ENCODE assay signal across 7 mouse cellular contexts in genomic region chr5:136953015-136953414, GRCm38 (mm10). TPM values are rescaled to one million over a fixed set of nuclear protein-coding genes. Genes with fewer than 3 reads are reported as not detected.
DNase-seq lines count a peak whose midpoint lies in the region; ATAC-seq lines count a peak whose summit lies in the region.

Gene Fis1, plus strand, starts transcription at chr5:136953275.

- no peaks in the 10 kb centered on the region; the same call in 1 of the 2 replicates for H3K36me3 ChIP-seq in embryonic facial prominence, embryonic 11.5 days (replicated peaks; ENCODE audit: control insufficient read depth, insufficient read depth, low read depth, low read length)
- no peaks in the 10 kb centered on the region for H3K36me3 ChIP-seq in limb, embryonic 11.5 days (ENCODE audit: control insufficient read depth, insufficient read depth, low read length)
- H3K36me3 ChIP-seq in midbrain, embryonic 14.5 days (ENCODE audit: control insufficient read depth, insufficient read depth, low read length), result 0 out of 2 replicates have a peak, but pooled peaks cover 7% of the 10 kb centered on the region

- H3K4me3 ChIP-seq in embryonic facial prominence, embryonic 11.5 days (ENCODE audit: low read depth, low read length), result peak within 1 kb of the TSS; percentile 58
- H3K4me3 ChIP-seq in limb, embryonic 11.5 days (ENCODE audit: low read depth, low read length), result peak within 1 kb of the TSS; percentile 73
- H3K4me3 ChIP-seq in midbrain, embryonic 14.5 days (replicated peaks; ENCODE audit: low read depth, low read length), result peak within 1 kb of the TSS; percentile 77

- H3K4me2 ChIP-seq in embryonic facial prominence, embryonic 11.5 days (ENCODE audit: low read depth, low read length), result peak within 1 kb of the TSS; percentile 64
- H3K4me2 ChIP-seq in limb, embryonic 11.5 days (ENCODE audit: low read depth, severe bottlenecking), result peak within 1 kb of the TSS; percentile 67
- H3K4me2 ChIP-seq in midbrain, embryonic 14.5 days (ENCODE audit: low read length), result peak within 1 kb of the TSS; percentile 74

- H3K27ac ChIP-seq in embryonic facial prominence, embryonic 11.5 days (replicated peaks; ENCODE audit: low read depth, low read length), result no peak within 1 kb of the TSS
- H3K27ac ChIP-seq in limb, embryonic 11.5 days (replicated peaks; ENCODE audit: low read depth, low read length), result no peak within 1 kb of the TSS
- peak within 1 kb of the TSS; percentile 74 for H3K27ac ChIP-seq in midbrain, embryonic 14.5 days (replicated peaks; ENCODE audit: low read depth, low read length)

- peak; percentile 99 for DNase-seq in adrenal gland, postnatal 14 days
- peak; percentile 99 for DNase-seq in embryonic facial prominence, embryonic 11.5 days (ENCODE audit: low spot score)
- DNase-seq in heart, adult 11 months, result peak; percentile 100
- DNase-seq in kidney, adult 18-20 months, result peak; percentile 94
- DNase-seq in limb, embryonic 11.5 days (ENCODE audit: low spot score), result peak; percentile 99
- DNase-seq in midbrain, embryonic 14.5 days, result peak; percentile 98
- DNase-seq in spleen, adult 18-20 months, result peak; percentile 71 to 80

- no peaks in the 10 kb centered on the region for H3K27me3 ChIP-seq in embryonic facial prominence, embryonic 11.5 days (ENCODE audit: control insufficient read depth, insufficient read depth, low read length)
- H3K27me3 ChIP-seq in limb, embryonic 11.5 days (ENCODE audit: control insufficient read depth, insufficient read depth, low read length), result no peaks in the 10 kb centered on the region
- no peaks in the 10 kb centered on the region for H3K27me3 ChIP-seq in midbrain, embryonic 14.5 days (ENCODE audit: control insufficient read depth, insufficient read depth, low read length)

- ATAC-seq in embryonic facial prominence, embryonic 11.5 days (replicated peaks; ENCODE audit: insufficient number of reproducible peaks, low FRiP score, low TSS enrichment, low read depth), result peak; percentile 93
- ATAC-seq in limb, embryonic 11.5 days (ENCODE audit: insufficient number of reproducible peaks, low FRiP score, low TSS enrichment, low read depth), result peak; percentile 96
- ATAC-seq in midbrain, embryonic 14.5 days (ENCODE audit: low FRiP score, low TSS enrichment), result peak; percentile 98

- no peaks in the 10 kb centered on the region for H3K9me3 ChIP-seq in embryonic facial prominence, embryonic 11.5 days (replicated peaks; ENCODE audit: control insufficient read depth, low read length)
- H3K9me3 ChIP-seq in limb, embryonic 11.5 days (ENCODE audit: control insufficient read depth, low read length), result no peaks in the 10 kb centered on the region
- no peaks in the 10 kb centered on the region for H3K9me3 ChIP-seq in midbrain, embryonic 14.5 days (ENCODE audit: control insufficient read depth, low read length)

- H3K4me1 ChIP-seq in embryonic facial prominence, embryonic 11.5 days (ENCODE audit: control insufficient read depth, insufficient read depth, low read length), result no peaks in the 10 kb centered on the region
- H3K4me1 ChIP-seq in limb, embryonic 11.5 days (ENCODE audit: control insufficient read depth, insufficient read depth, low read length), result 0 out of 2 replicates have a peak, but pooled peaks cover 4% of the 10 kb centered on the region
- H3K4me1 ChIP-seq in midbrain, embryonic 14.5 days (ENCODE audit: control insufficient read depth, insufficient read depth, low read length), result peaks cover 13% of the 10 kb centered on the region

- WGBS in embryonic facial prominence, embryonic 11.5 days, result 0% methylated on average over 23 of the region's 23 CpGs
- WGBS in limb, embryonic 11.5 days, result 1% methylated on average over 23 of the region's 23 CpGs
- under 1% methylated on average over 23 of the region's 23 CpGs for WGBS in midbrain, embryonic 14.5 days

- H3K9ac ChIP-seq in embryonic facial prominence, embryonic 11.5 days (replicated peaks; ENCODE audit: low read length), result peak within 1 kb of the TSS; percentile 68
- peak within 1 kb of the TSS; percentile 72 for H3K9ac ChIP-seq in limb, embryonic 11.5 days (ENCODE audit: low read length)
- peak within 1 kb of the TSS; percentile 82 for H3K9ac ChIP-seq in midbrain, embryonic 14.5 days (replicated peaks; ENCODE audit: low read length)

RNA-seq across cellular contexts. Expression of gene Fis1, which starts in this region (rescaled TPM):
- 136 TPM in 2 replicates for total RNA-seq in adrenal gland, postnatal 14 days (2021)
- polyA plus RNA-seq in embryonic facial prominence, embryonic 11.5 days (2014; fragmentation: Nextera tagmentation; extraction: Ambion mirVana), result 298 and 318 TPM in 2 replicates
- polyA plus RNA-seq in limb, embryonic 11.5 days (2014; fragmentation: Nextera tagmentation; extraction: Ambion mirVana), result 283 and 299 TPM in 2 replicates
- 440 and 487 TPM in 2 replicates for polyA plus RNA-seq in midbrain, embryonic 14.5 days (2014; fragmentation: Nextera tagmentation; extraction: Ambion mirVana)
